Mouse (Mus musculus) telencephalon, adult 2 months (tissue): ENCODE data around the gene Lrrc4b.
A peak's percentile ranks its signal among the peaks of the same experiment; 100 is the strongest.

ENCODE experiments used
- DNase-seq: peaks from one replicate; pipeline ENCODE4 v3.0.0-alpha.2; 2011; ENCODE audit warnings: low read depth, low spot score

The Lrrc4b gene

GRCm38 (mm10) chr7:44436267-44436666 lies 7.4 kb downstream of the Lrrc4b start:
- no peak for DNase-seq

GRCm38 (mm10) chr7:44437188-44437587 lies 8.4 kb downstream of the Lrrc4b start:
- no peak for DNase-seq

- DNase-seq = no peak
These were observed 9.1 kb downstream of the Lrrc4b start for GRCm38 (mm10) chr7:44437933-44438332.

GRCm38 (mm10) chr7:44439696-44440095 lies 10.9 kb downstream of the Lrrc4b start:
- DNase-seq = no peak

- DNase-seq = no peak
These were observed 11.7 kb downstream of the Lrrc4b start for GRCm38 (mm10) chr7:44440479-44440878.

GRCm38 (mm10) chr7:44441180-44441579 lies 12.4 kb downstream of the Lrrc4b start:
- DNase-seq = no peak

GRCm38 (mm10) chr7:44441648-44442109 lies 12.9 kb downstream of the Lrrc4b start:
- DNase-seq = peak; percentile 76

GRCm38 (mm10) chr7:44442407-44442821 lies 13.6 kb downstream of the Lrrc4b start:
- DNase-seq = no peak

- DNase-seq = no peak
These were observed 14.7 kb downstream of the Lrrc4b start for GRCm38 (mm10) chr7:44443268-44444173.

GRCm38 (mm10) chr7:44444886-44445527 lies 16.2 kb downstream of the Lrrc4b start:
- DNase-seq = no peak

- DNase-seq = no peak
These were observed 16.7 kb downstream of the Lrrc4b start for GRCm38 (mm10) chr7:44445528-44445923.

- DNase-seq = no peak
These were observed 17.4 kb downstream of the Lrrc4b start for GRCm38 (mm10) chr7:44446070-44446855.

GRCm38 (mm10) chr7:44453256-44453655 lies 24.4 kb downstream of the Lrrc4b start:
- no peak for DNase-seq

GRCm38 (mm10) chr7:44456302-44456701 lies 27.5 kb downstream of the Lrrc4b start:
- no peak for DNase-seq

GRCm38 (mm10) chr7:44460067-44460466 lies 31.2 kb downstream of the Lrrc4b start:
- DNase-seq = no peak

- DNase-seq = no peak
These were observed 32.1 kb downstream of the Lrrc4b start for GRCm38 (mm10) chr7:44460767-44461502.

GRCm38 (mm10) chr7:44461503-44462217 lies 32.8 kb downstream of the Lrrc4b start:
- DNase-seq = no peak

- DNase-seq = no peak
These were observed 33.6 kb downstream of the Lrrc4b start for GRCm38 (mm10) chr7:44462218-44463055.

- DNase-seq = no peak
These were observed 34.2 kb downstream of the Lrrc4b start for GRCm38 (mm10) chr7:44463056-44463425.
